Mouse (Mus musculus) olfactory bulb, adult 2 months (tissue): ENCODE measurements around the gene Dock4.

Experiments
- CTCF ChIP-seq: fragments of 200-500 bp; IDR thresholded peaks from 2 replicates; pipeline ENCODE4 v1.5.1; 2012; ENCODE audit warnings: low read depth, mild to moderate bottlenecking, low read length, moderate library complexity; ENCODE audit not compliant: insufficient read depth
- POLR2A ChIP-seq: fragments of 200-500 bp; IDR thresholded peaks from 2 replicates; pipeline ENCODE4 v1.6.1; 2012; ENCODE audit warnings: mild to moderate bottlenecking, low read depth, low read length, moderate library complexity; ENCODE audit not compliant: insufficient read depth

DNA sequence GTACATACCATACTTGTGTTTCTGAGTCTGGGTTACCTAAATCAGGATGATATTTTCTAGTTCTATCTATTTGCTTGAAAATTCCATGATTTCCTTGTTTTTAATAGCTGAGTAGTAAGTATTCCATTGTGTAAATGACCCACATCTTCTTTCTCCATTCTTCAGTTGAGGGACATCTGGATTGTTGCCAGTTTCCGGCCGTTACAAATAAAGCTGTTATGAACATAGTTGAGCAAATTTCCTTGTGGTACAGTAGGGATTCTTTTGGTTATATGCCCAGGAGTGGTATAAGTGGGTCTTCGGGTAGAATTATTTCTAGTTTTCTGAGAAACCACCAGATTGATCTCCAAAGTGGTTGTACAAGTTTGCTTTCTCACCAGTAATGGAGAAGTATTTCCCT is 79.3 kb downstream of the Dock4 start:
- TF ChIP-seq CTCF: no peak
- no peak for TF ChIP-seq POLR2A
